Mouse (Mus musculus) C2C12 (cell line): ENCODE data around the gene Snap25.

Experiments used
- CEBPB ChIP-seq: IDR thresholded peaks from one replicate; pipeline ENCODE4 v1.6.1; 2011; ENCODE audit warnings: low read depth, mild to moderate bottlenecking, control low read depth, moderate library complexity
- CTCF ChIP-seq: IDR thresholded peaks from one replicate; pipeline ENCODE4 v1.5.1; 2011; ENCODE audit not compliant: control insufficient read depth, insufficient read depth, insufficient read length
- FOSL1 ChIP-seq: IDR thresholded peaks from one replicate; pipeline ENCODE4 v1.8.0; 2011; ENCODE audit warnings: mild to moderate bottlenecking, low read length; ENCODE audit not compliant: poor library complexity, insufficient read depth, severe bottlenecking
- MAX ChIP-seq: IDR thresholded peaks from one replicate; pipeline ENCODE4 v1.6.1; 2011; ENCODE audit warnings: mild to moderate bottlenecking, control low read depth
- MYOD1 ChIP-seq: IDR thresholded peaks from one replicate; pipeline ENCODE4 v1.6.1; 2011; ENCODE audit warnings: low read depth; ENCODE audit not compliant: control insufficient read depth, insufficient read length

- no peak for TF ChIP-seq CTCF
- no peak for TF ChIP-seq FOSL1
- TF ChIP-seq MYOD1, result no peak
- TF ChIP-seq MAX, result no peak
- TF ChIP-seq CEBPB, result no peak
These were observed 29.0 kb downstream of the Snap25 start for GRCm38 (mm10) chr2:136742230-136742629.
